Mouse (Mus musculus) common myeloid progenitor, adult 5-6 weeks (primary cell): ENCODE results near the gene Mrpl19. TPM values are rescaled to one million over a fixed set of nuclear protein-coding genes. Genes with fewer than 3 reads are reported as not detected.

Source experiments
- ATAC-seq: replicated peaks from 2 replicates; pipeline ENCODE4 v1.8.0; 2016; ENCODE audit warnings: low read depth, mild to moderate bottlenecking, moderate TSS enrichment, inconsistent platforms; ENCODE audit not compliant: poor library complexity, severe bottlenecking
- total RNA-seq: library from RNA; stranded (forward); fragments of 200-1000, 187-1606 nt; gene quantifications from 2 replicates; pipeline ENCODE4 v1.2.3, GENCODE M21; 2017

The Mrpl19 gene
- 17.3 and 27.5 TPM in 2 replicates for total RNA-seq

DNA sequence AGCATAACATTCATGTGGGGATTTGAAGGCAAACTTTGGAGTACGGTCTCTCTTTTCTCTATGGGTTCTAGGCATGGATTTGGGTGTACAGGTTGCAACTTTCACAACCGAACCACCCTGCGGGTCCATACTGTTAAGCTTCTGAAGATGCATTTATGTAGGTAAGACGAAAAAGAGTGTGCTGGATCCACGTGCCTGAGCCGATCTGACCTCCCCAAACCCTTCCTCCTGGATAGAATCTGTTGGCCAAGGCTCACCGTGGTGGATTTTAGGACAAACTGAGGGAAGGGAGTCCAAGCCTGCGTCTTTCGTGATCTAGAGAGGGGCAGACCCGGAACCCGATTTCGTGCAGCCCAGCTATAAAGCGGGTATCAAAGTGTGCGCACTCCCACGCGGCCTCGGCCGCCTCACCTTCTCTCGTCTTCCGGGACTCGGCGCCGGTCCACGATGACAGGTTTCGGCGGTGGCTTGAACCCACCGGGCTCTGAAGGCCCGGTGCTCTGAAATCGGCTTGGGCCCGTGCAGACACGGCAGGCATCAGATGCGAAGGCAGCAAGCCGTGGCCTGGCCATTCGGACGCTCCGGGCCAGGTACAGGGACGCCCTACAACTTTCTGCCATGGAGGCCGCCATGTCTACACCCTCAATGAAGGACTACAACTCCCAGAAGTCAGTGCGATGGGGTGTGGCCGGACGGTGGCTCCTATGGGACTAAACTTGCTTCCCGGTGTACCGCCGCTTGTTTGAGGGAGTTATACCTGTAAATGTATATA lies at the start of gene Mrpl19:
Gene Mrpl19 (minus strand): TSS at position 663 of the 772 bp plus-strand sequence.
- ATAC-seq: peak; percentile 99

GRCm38 (mm10) chr6:82012392-82012791 lies 46.6 kb upstream of the Mrpl19 start:
- no peak for ATAC-seq

DNA sequence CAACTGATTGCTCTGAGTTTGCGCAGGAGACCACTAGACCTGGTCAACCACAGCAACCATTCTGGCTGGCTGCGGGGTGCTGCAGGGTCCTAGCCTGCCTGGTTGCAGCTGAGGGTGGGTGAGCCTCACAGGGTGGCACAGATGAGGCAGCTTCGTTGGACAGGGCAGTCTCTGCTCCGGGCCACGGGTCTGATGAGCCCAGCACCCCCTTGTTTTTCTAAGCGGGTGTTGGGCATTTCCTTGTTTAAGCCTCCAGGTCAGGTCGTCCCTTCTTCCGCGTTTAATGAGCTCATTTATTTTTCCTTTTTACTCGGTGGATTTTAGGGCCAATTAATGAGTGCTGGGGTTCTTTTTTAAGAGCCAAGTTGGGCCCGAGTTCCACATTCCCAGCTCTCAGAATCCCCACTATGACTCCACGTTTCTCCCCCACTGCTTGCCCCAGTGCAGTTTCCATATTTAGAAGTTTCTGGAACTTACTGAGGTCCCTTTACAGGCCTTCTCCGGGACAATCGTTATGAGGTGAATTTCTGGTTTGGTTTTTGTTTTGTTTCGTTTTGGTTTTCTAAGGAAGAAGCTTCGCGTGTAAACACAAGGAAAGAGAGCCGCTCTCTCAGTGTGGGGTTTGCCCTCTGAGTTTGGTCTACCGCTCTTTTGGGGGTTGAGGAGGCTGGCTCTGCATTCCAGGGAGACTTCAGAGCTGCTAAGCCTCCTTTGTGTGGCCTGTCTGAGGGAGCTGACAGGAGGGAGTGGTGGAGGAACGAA lies 24.5 kb upstream of the Mrpl19 start:
- no peak for ATAC-seq

DNA sequence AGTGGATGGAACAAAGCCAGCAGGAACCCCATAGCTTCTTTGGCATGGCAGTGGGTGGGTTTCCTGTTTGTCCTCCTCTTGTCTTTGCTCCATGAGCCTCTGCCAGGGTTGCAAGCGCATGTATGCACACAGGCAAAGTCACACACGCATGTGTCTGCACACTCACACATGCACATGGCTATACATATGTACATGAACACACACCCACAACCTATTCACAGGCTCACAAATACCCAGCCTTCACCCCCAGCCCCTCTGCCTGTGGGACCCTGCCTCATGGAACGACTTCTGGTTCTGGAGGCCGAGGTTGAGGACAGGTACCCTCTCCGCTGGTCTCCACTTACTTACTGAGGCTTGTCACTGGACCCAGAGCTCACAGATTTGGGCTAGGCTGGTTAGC lies 22.6 kb upstream of the Mrpl19 start:
- ATAC-seq: no peak

GRCm38 (mm10) chr6:81987580-81987979 lies 21.8 kb upstream of the Mrpl19 start:
- no peak for ATAC-seq

DNA sequence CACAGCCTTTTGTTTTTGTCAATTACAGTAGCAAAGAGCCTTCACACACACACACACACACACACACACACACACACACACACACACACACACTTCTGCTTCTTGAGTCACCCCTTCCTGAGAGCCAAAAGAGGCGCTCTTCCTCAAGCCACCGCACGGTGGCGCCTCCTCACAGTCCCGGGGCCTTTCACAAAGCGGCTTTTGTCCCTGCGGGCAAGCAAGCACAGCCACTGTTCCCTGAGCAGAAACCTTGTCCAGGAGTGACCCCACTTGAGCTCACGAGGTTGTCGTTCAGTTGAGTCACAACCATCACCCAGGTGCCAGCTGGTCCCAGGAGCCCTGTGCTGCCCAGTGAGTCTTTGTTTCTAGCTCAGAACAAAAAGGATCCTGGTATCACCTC lies 21.3 kb upstream of the Mrpl19 start:
- peak; percentile 95 for ATAC-seq

- ATAC-seq: peak; percentile 13
Observed at GRCm38 (mm10) chr6:81986599-81986998, 20.8 kb upstream of the Mrpl19 start.

- no peak for ATAC-seq
Observed at GRCm38 (mm10) chr6:81986171-81986570, 20.4 kb upstream of the Mrpl19 start.

DNA sequence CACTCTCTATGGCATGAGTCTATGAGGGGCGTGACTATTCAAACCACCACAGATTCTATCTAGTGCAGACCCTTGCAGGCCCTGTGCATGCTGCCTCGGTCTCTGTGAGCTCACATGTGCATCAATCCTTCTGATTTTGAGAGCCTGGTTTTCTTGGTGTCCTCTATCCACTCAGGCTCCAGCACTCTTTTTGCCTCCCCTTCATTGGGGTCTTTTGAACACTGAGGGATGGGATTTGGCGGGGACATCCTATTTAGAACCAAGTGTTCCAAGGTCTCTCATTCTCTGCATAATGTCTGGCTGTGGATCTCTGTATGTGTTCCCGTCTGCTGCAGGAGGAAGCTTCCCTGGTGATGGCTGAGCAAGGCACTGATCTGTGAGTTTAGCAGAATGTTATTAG lies 13.5 kb upstream of the Mrpl19 start:
- ATAC-seq: no peak

GRCm38 (mm10) chr6:81975971-81976621 lies 10.3 kb upstream of the Mrpl19 start:
- ATAC-seq: peak; percentile 95

GRCm38 (mm10) chr6:81972595-81972994 lies 6.8 kb upstream of the Mrpl19 start:
- no peak for ATAC-seq

- ATAC-seq: no peak
Observed at GRCm38 (mm10) chr6:81971196-81971595, 5.4 kb upstream of the Mrpl19 start.

DNA sequence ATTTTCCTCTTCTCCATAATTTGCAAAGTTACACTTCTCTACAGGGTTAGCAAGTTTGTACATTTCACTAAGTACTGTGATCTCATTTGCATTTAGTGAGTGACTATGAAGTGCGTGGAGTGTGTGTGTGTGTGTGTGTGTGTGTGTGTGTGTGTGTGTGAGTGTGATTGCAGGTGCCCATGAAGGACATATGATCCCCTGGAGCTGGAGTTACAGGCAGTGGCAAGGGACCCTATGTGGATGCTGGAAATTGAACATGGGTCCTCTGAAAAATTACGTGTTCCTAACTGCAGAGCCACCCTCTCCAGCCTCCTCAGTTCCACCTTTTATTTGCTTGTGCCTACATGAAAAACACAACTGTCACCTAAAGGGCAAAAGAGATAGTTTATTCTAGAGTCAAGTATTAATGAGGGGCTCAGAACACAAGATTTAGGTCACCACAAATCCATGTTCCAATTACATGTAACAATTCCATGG lies 348 bp upstream of the Mrpl19 start:
- ATAC-seq: no peak; the same call in 1 of the 2 replicates

DNA sequence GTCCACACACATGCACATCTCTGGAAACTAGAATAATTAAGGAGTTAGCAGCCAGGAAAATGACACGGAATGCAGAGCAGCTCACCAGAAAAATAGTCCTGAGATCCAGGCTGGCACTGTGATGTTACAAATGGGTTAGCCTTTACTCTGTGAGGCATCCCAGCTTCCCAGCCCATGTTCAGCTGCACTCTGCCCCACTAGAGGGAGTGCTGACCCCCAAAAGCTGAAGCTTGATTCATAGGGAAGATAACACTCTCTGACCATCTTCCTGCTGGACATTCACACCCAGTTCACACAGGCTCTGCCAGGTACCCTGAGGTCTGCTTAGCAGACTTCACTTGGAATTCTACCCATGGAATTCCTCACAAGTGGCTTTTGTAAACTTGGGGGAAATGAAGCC lies 5.5 kb downstream of the Mrpl19 start:
- ATAC-seq: no peak

DNA sequence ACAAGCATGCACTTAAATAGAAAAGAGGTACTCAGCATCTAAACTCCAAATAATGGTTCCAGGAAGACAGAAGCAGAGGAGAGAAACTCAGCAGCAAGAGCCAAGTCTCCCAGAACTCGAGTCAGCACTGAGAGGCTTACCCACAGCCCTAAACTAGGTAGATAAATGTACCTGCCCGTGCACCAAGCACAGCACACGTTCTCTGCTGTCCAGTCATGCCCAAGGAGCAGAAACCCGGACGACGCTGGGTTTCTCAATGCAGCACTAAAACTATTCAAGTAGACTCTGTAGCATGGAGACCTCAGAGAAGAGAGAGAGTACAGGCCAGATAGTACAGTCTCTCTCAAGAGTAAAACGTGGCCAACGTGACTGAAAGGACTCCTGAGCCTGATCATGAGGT lies 5.9 kb downstream of the Mrpl19 start:
- no peak for ATAC-seq

DNA sequence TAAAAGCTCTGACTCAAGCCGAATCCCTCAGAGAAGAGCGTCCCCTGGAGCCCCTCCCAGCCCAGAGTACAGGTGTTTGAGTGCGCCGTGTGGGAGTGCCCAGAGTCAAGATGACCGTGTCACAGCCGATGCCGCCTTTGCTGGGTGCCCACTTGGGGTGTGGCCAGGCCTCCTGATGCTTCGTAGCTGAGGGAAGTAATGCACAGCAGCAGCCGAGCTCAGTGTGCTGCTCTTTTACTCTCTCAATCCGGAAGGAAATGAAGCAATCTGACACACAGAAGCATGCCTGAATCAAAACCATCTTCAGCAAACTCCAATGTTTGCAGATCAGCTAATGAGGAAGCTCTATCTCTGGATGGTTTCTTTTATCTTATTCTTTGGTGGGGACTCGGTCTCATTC lies 7.8 kb downstream of the Mrpl19 start:
- no peak for ATAC-seq

DNA sequence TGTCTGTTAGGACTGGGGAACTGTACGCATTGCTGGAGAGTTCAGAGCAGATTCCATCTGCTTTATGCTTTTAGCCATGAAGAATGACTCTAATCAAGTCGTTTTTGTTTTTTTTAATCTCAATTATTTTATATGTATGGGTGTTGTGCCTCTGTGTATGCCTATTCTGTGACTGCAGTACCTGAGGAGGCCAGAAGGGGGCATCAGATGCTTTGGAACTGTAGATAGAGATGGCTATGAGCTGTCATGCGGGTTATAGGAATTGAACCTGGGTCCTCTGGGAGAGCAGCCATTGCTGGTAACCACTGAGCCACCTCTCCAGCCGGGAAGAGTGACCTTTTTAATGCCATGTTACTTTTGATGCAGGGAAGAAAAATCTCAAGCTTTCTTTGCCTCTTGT lies 9.4 kb downstream of the Mrpl19 start:
- no peak for ATAC-seq

DNA sequence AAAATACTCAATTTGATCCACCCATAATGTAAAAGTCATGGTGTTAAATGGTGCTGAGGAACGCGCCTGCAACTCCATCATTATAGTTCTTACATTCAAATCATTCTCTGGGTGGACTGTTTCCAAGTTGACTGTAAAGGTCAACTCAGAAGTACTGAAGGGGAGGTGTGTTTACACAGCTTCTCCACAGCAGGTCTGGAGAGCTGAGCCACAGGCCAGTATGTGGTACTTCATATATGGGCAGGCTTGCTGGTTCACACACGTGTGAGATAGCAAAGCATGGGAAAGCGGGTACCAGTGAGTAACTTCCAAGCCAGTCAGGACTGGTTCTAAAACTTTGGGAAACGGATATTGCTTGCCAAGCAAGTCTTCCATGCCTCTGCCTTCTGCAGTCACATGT lies 10.6 kb downstream of the Mrpl19 start:
- no peak for ATAC-seq

GRCm38 (mm10) chr6:81946906-81947305 lies 18.9 kb downstream of the Mrpl19 start:
- no peak for ATAC-seq

GRCm38 (mm10) chr6:81944432-81944831 lies 21.3 kb downstream of the Mrpl19 start:
- no peak for ATAC-seq

DNA sequence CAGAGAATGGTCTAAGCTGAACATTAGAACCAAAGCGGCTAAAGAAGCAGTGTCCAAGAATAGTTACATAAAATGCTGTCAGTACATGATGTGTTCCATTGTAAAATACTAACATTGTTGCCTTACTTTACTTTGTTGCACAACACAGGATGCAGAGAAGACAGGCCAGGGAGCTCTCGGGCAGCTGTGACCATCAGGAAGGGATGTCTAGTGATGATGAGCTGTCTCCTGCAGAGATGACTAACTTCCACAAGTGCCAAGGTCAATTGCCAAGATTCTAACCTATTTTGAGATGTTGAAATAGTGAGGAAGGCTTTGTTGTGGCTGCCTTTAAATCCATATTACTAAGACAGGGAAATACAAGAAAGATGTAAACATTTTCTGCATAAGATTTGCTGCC lies 22.5 kb downstream of the Mrpl19 start:
- ATAC-seq: no peak
